Mouse (Mus musculus) midbrain, postnatal 0 days (tissue): ENCODE data around the gene Wdr1. TPM values are rescaled to one million over a fixed set of nuclear protein-coding genes. Genes with fewer than 3 reads are reported as not detected.
A peak's percentile ranks its signal among the peaks of the same experiment; 100 is the strongest.

Experiments
- ATAC-seq: fragments of 200-750 bp; cut with Nextera tagmentation; 2 replicates; pipeline ENCODE4 v1.8.0; 2017; ENCODE audit warnings: moderate number of reproducible peaks, mild to moderate bottlenecking, moderate TSS enrichment, moderate library complexity; ENCODE audit not compliant: low FRiP score
- DNase-seq: peaks from one replicate; pipeline ENCODE4 v3.0.0-alpha.2; 2015; ENCODE audit warnings: low spot score
- H3K27ac ChIP-seq: fragments of 300-500 bp; sonication (generic); 2 replicates; pipeline ENCODE4 v1.5.1; 2014; ENCODE audit warnings: low read depth, mild to moderate bottlenecking, low read length, mixed read lengths
- H3K27me3 ChIP-seq: fragments of 300-500 bp; sonication (generic); 2 replicates; pipeline ENCODE4 v1.6.1; 2014; ENCODE audit warnings: low read length, control low read depth, mixed read lengths; ENCODE audit not compliant: insufficient read depth
- H3K36me3 ChIP-seq: fragments of 300-500 bp; sonication (generic); 2 replicates; pipeline ENCODE4 v1.6.1; 2014; ENCODE audit warnings: low read length, control low read depth, mixed read lengths; ENCODE audit not compliant: insufficient read depth
- H3K4me1 ChIP-seq: fragments of 300-500 bp; sonication (generic); 2 replicates; pipeline ENCODE4 v1.6.1; 2014; ENCODE audit warnings: mild to moderate bottlenecking, control low read depth, antibody characterized with exemption, low read length, mixed read lengths; ENCODE audit not compliant: insufficient read depth
- H3K4me2 ChIP-seq: fragments of 300-500 bp; sonication (generic); 2 replicates; pipeline ENCODE4 v1.6.1; 2014; ENCODE audit warnings: low read depth, mild to moderate bottlenecking, low read length, mixed read lengths; ENCODE audit not compliant: poor library complexity, severe bottlenecking
- H3K4me3 ChIP-seq: fragments of 300-500 bp; sonication (generic); 2 replicates; pipeline ENCODE4 v1.5.1; 2014; ENCODE audit warnings: low read depth, mild to moderate bottlenecking, low read length, moderate library complexity
- H3K9ac ChIP-seq: fragments of 300-500 bp; sonication (generic); replicated peaks from 2 replicates; pipeline ENCODE4 v1.6.1; 2014; ENCODE audit warnings: mild to moderate bottlenecking, low read length, moderate library complexity, mixed read lengths; ENCODE audit not compliant: poor library complexity, severe bottlenecking
- H3K9me3 ChIP-seq: fragments of 300-500 bp; sonication (generic); 2 replicates; pipeline ENCODE4 v1.6.1; 2016; ENCODE audit warnings: low read length, control low read depth
- CTCF ChIP-seq: IDR thresholded peaks from 2 replicates; pipeline ENCODE4 v1.5.1; 2016; ENCODE audit warnings: antibody characterized with exemption, mild to moderate bottlenecking
- WGBS: fragments of 180-500 bp; shearing (Covaris S2); extraction: QIAGEN DNeasy Blood & Tissue Kit; methylation state at CpG from one replicate; pipeline ENCODE4 v1.1.7; 2014; 5-methylcytosine and 5-hydroxymethylcytosine counted together
- polyA plus RNA-seq: library from polyadenylated mRNA; unstranded; fragments of >200 nt; fragmentation: Nextera tagmentation; extraction: Ambion mirVana; gene quantifications from 2 replicates; pipeline ENCODE4 v1.2.1, GENCODE M21; 2015
- total RNA-seq: library from RNA; depleted of rRNA; stranded (reverse); fragments of >200 nt; gene quantifications from 2 replicates; pipeline ENCODE4 v1.2.3, GENCODE M21; 2014

Gene Wdr1
- total and polyA plus RNA-seq, 2 experiments from 2014 or later = 203 to 253 TPM

- H3K27ac ChIP-seq = no peak overlapping the region
- TF ChIP-seq CTCF = no peak
These were observed 19.4 kb downstream of the Wdr1 start for GRCm38 (mm10) chr5:38543496-38544217.

GRCm38 (mm10) chr5:38541728-38542127, 21.3 kb downstream of the Wdr1 start:
- DNase-seq (no peak), ATAC-seq (no peak)
- H3K9me3 ChIP-seq = no peaks in the 10 kb centered on the region
- no peak overlapping the region for H3K4me3 ChIP-seq
- TF ChIP-seq CTCF = no peak
- H3K36me3 ChIP-seq = peaks cover 87% of the 10 kb centered on the region
- WGBS = 95% methylated on average over 3 of the region's 3 CpGs
- H3K4me1 ChIP-seq = no peaks in the 10 kb centered on the region
- H3K4me2 ChIP-seq = no peak overlapping the region
- no peak overlapping the region for H3K27ac ChIP-seq
- no peaks in the 10 kb centered on the region for H3K27me3 ChIP-seq
- H3K9ac ChIP-seq = no peak overlapping the region

More at GRCm38 (mm10) chr5:38543496-38544217, 19.4 kb downstream of the Wdr1 start:
- no peaks in the 10 kb centered on the region for H3K4me1 ChIP-seq
- H3K9ac ChIP-seq = no peak overlapping the region
- H3K27me3 ChIP-seq = no peaks in the 10 kb centered on the region
- no peak for ATAC-seq
- H3K36me3 ChIP-seq = peaks cover 87% of the 10 kb centered on the region
- H3K9me3 ChIP-seq = no peaks in the 10 kb centered on the region
- WGBS = 90% methylated on average over 4 of the region's 4 CpGs
- no peak overlapping the region for H3K4me2 ChIP-seq
- DNase-seq = no peak
- H3K4me3 ChIP-seq = no peak overlapping the region

DNA sequence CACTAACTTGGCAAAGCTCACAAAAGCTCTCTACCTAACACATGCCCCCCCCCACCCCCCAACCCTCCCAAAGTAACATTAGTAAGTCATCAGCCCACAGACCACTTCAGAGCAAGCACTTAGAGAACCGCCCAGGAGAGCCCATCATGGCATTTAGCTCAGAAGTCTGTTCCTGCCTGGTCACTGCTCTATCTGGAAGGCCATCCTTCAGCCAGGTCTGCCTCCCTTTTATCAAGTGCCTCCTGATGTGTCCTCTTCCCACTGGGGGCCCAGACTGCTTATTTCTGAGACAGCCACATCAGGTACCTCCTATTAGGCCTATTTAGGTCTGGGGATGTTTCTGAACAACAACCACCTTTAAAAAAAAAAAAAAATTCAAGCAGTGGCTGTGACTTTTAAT, 22.1 kb downstream of the Wdr1 start:
- H3K4me1 ChIP-seq = no peaks in the 10 kb centered on the region
- H3K4me3 ChIP-seq = no peak overlapping the region
- H3K9me3 ChIP-seq = no peaks in the 10 kb centered on the region
- no peak overlapping the region for H3K4me2 ChIP-seq
- WGBS = 100% methylated on average over 1 of the region's 1 CpGs
- no peaks in the 10 kb centered on the region for H3K27me3 ChIP-seq
- DNase-seq = no peak
- no peak overlapping the region for H3K9ac ChIP-seq
- H3K36me3 ChIP-seq = peaks cover 87% of the 10 kb centered on the region
- ATAC-seq = no peak
- no peak overlapping the region for H3K27ac ChIP-seq
- TF ChIP-seq CTCF = no peak

DNA sequence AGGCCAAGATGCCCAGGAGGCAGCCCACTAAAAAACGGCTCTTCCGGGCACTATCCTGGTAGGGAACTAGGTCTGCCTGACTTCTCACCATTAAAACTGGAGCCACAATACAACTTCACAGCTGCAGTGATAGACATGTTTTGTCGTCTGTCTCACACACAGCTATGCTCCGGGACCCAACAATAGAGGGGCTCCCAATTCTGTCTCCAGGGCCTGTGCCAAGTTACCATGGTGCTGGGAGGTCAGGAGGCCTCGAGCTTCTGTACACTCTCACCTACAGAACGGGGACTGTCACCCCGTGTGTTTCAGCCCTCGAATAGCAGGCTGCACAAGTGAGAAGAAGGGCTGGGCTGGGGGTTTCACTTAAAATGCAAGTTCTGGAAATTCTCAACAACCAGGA, 24.5 kb downstream of the Wdr1 start:
- H3K4me2 ChIP-seq = no peak overlapping the region
- H3K27ac ChIP-seq = no peak overlapping the region
- DNase-seq = no peak
- no peak; the same call in 1 of the 2 replicates for ATAC-seq
- H3K4me1 ChIP-seq = no peaks in the 10 kb centered on the region
- H3K9ac ChIP-seq = no peak overlapping the region
- H3K27me3 ChIP-seq = no peaks in the 10 kb centered on the region
- WGBS = 74% methylated on average over 8 of the region's 8 CpGs
- H3K36me3 ChIP-seq = peaks cover 82% of the 10 kb centered on the region
- TF ChIP-seq CTCF = no peak
- no peaks in the 10 kb centered on the region for H3K9me3 ChIP-seq
- no peak overlapping the region for H3K4me3 ChIP-seq

DNA sequence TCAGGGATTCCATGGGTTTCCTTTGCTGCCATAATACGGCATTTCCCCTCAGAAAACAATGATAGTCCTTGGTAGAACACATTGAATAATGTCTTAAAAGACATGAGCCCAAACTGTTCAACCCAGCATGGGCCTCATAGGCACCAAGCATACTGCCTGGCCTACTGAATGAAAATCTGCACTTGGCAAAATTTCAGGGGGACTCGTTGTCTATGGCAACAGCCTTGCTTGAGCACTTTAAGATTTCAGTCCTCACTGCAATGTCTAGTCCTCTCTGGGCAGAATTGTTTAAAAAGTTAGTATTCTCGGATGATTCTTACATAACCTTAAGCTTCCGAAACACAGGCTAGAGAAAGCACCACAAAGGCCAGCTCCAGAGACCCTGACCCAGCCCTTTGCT, 25.2 kb downstream of the Wdr1 start:
- TF ChIP-seq CTCF = no peak
- no peak overlapping the region for H3K4me2 ChIP-seq
- 0 out of 2 replicates have a peak, but pooled peaks have one; percentile 38 for ATAC-seq
- H3K4me3 ChIP-seq = no peak overlapping the region
- WGBS = 76% methylated on average over 4 of the region's 4 CpGs
- no peak overlapping the region for H3K27ac ChIP-seq
- no peak overlapping the region for H3K9ac ChIP-seq
- H3K4me1 ChIP-seq = no peaks in the 10 kb centered on the region
- peaks cover 82% of the 10 kb centered on the region for H3K36me3 ChIP-seq
- no peaks in the 10 kb centered on the region for H3K9me3 ChIP-seq
- no peaks in the 10 kb centered on the region for H3K27me3 ChIP-seq
- peak; percentile 73 for DNase-seq

GRCm38 (mm10) chr5:38536822-38537221, 26.2 kb downstream of the Wdr1 start:
- no peak for ATAC-seq
- no peak for TF ChIP-seq CTCF

More at GRCm38 (mm10) chr5:38536822-38537221, 26.2 kb downstream of the Wdr1 start:
- H3K4me3 ChIP-seq = no peak overlapping the region
- DNase-seq = no peak
- no peak overlapping the region for H3K4me2 ChIP-seq
- no peak overlapping the region for H3K27ac ChIP-seq
- no peak overlapping the region for H3K9ac ChIP-seq
- no peaks in the 10 kb centered on the region for H3K9me3 ChIP-seq
- no peaks in the 10 kb centered on the region for H3K27me3 ChIP-seq
- 86% methylated on average over 3 of the region's 3 CpGs for WGBS
- no peaks in the 10 kb centered on the region for H3K4me1 ChIP-seq
- peaks cover 84% of the 10 kb centered on the region for H3K36me3 ChIP-seq
